Mouse (Mus musculus) layer of hippocampus, adult 2 months (tissue): ENCODE measurements around the gene Cyp2u1. TPM values are rescaled to one million over a fixed set of nuclear protein-coding genes. Genes with fewer than 3 reads are reported as not detected.

Experiments
- DNase-seq, 2 experiments: peaks; one replicate each; pipeline ENCODE4 v3.0.0; 2022; ENCODE audit warnings: low spot score in 2 of 2
- H3K27ac ChIP-seq: fragments of 200-600 bp; 2 replicates; pipeline ENCODE4 v1.8.1; 2022
- H3K4me3 ChIP-seq: fragments of 200-600 bp; 2 replicates; pipeline ENCODE4 v1.8.1; 2022; ENCODE audit warnings: mild to moderate bottlenecking
- CTCF ChIP-seq: fragments of 200-600 bp; conservative IDR thresholded peaks from 2 replicates; pipeline ENCODE4 v1.8.1; 2022; ENCODE audit warnings: antibody characterized with exemption, mild to moderate bottlenecking, moderate library complexity
- total RNA-seq, 2 experiments: library from RNA; stranded (reverse); gene quantifications; 2 replicates each; pipeline ENCODE4 v1.2.3; 2021

Cyp2u1 gene
- total RNA-seq, 2 experiments from 2014 or later = 16.8 to 19.5 TPM

GRCm38 (mm10) chr3:131263766-131264486, 39.1 kb downstream of the Cyp2u1 start:
- H3K27ac ChIP-seq = no peak overlapping the region
- DNase-seq = no peak
- TF ChIP-seq CTCF = no peak

GRCm38 (mm10) chr3:131260418-131260817, 42.6 kb downstream of the Cyp2u1 start:
- DNase-seq = no peak
- Histone ChIP-seq H3K4me3 (no peak overlapping the region), H3K27ac (no peak overlapping the region)
- TF ChIP-seq CTCF = no peak

More at GRCm38 (mm10) chr3:131263766-131264486, 39.1 kb downstream of the Cyp2u1 start:
- H3K4me3 ChIP-seq = no peak overlapping the region

GRCm38 (mm10) chr3:131259392-131259965, 43.5 kb downstream of the Cyp2u1 start:
- no peak for DNase-seq
- H3K27ac ChIP-seq = no peak overlapping the region
- no peak for TF ChIP-seq CTCF
- no peak overlapping the region for H3K4me3 ChIP-seq

GRCm38 (mm10) chr3:131258921-131259320, 44.1 kb downstream of the Cyp2u1 start:
- no peak for DNase-seq
- no peak overlapping the region for H3K4me3 ChIP-seq
- no peak overlapping the region for H3K27ac ChIP-seq
- TF ChIP-seq CTCF = no peak

DNA sequence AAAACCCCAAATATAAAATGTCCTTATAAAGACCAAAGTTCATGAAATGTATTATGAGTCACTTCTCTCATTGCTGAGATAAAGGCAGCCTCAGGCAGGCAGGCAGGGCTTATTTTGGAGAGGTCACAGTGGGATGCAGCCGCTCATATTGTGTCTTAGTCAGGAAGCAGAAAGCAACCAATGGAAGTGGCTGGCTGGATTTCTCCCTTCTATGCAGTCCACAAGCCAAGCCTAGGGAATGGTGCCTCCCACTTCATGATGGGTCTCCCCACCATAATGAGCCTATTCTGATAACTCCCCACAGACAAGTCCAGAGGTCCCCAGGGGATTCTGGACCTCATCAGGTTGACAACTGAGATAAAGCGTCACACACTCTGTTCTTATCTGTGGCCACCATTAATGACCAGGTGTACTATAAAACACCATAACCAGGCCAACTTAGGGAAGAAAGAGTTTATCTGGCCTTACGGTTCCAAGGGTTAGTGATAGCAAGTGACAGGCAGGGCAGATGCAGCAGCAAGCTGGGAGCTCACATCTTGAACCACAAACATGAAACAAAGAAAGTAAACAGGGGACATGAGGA, 47.5 kb downstream of the Cyp2u1 start:
- Histone ChIP-seq H3K27ac (no peak overlapping the region), H3K4me3 (no peak overlapping the region)
- DNase-seq = no peak
- TF ChIP-seq CTCF = no peak

DNA sequence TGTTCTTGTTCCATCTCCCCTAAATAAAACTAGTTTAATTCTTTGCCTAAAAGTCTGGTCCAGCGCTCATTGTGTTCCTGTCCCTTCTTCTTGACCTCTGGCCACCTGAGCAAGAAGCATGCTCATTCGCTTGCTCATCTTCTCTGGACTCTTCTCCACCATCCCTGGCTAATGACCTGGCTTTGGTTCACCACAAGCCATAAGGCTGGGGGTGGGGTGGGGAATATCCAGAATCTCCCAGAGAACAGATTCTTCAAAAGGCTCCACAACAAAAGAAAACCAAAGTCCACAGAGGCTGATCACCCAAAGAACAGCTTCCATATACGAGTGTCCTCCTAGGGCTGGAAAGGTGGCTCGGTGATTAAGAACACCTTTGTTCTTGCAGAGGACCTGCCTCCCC, 48.0 kb downstream of the Cyp2u1 start:
- DNase-seq = no peak
- Histone ChIP-seq H3K27ac (no peak overlapping the region), H3K4me3 (no peak overlapping the region)
- TF ChIP-seq CTCF = no peak

GRCm38 (mm10) chr3:131251601-131252000, 51.4 kb downstream of the Cyp2u1 start:
- Histone ChIP-seq H3K27ac (no peak overlapping the region), H3K4me3 (no peak overlapping the region)
- DNase-seq = no peak
- no peak for TF ChIP-seq CTCF

- Histone ChIP-seq H3K4me3 (no peak overlapping the region), H3K27ac (no peak overlapping the region)
- no peak for DNase-seq
- no peak for TF ChIP-seq CTCF
Observed at GRCm38 (mm10) chr3:131250978-131251377, 52.0 kb downstream of the Cyp2u1 start.

- H3K27ac ChIP-seq = no peak overlapping the region
- H3K4me3 ChIP-seq = no peak overlapping the region
- TF ChIP-seq CTCF = no peak
- DNase-seq = no peak
Observed at GRCm38 (mm10) chr3:131250283-131250682, 52.7 kb downstream of the Cyp2u1 start.

- no peak for DNase-seq
- no peak overlapping the region for H3K4me3 ChIP-seq
- no peak for TF ChIP-seq CTCF
- H3K27ac ChIP-seq = no peak overlapping the region
Observed at GRCm38 (mm10) chr3:131248444-131248843, 54.6 kb downstream of the Cyp2u1 start.

GRCm38 (mm10) chr3:131247851-131248250, 55.2 kb downstream of the Cyp2u1 start:
- TF ChIP-seq CTCF = no peak
- DNase-seq = no peak
- H3K4me3 ChIP-seq = no peak overlapping the region
- H3K27ac ChIP-seq = no peak overlapping the region

GRCm38 (mm10) chr3:131247447-131247846, 55.6 kb downstream of the Cyp2u1 start:
- no peak for DNase-seq
- TF ChIP-seq CTCF = no peak
- Histone ChIP-seq H3K27ac (no peak overlapping the region), H3K4me3 (no peak overlapping the region)

DNA sequence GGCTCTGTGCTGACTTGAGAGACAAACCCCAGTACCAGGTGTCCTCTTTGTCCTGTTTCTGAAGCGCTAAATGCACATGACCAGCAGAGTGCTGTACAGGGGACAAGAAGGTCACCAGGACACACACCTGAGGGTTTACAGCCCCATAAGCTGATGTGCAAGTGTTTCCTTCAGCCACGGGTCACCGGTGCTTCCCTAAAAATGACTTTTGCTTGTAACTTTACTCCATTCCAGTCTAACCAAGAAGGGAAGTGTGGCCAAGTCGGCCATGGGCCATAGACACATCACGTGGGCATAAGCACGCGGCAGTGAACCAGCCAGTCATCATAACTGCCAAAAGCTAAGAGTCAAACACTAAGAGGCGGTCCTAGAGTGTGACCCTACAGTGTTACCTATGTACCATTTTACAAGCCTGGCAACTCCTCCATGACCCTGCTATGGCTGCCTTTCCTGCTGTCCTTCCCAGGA, 56.4 kb downstream of the Cyp2u1 start:
- no peak overlapping the region for H3K27ac ChIP-seq
- no peak for TF ChIP-seq CTCF
- no peak overlapping the region for H3K4me3 ChIP-seq
- no peak for DNase-seq
